Mouse (Mus musculus) urinary bladder, postnatal 0 days (tissue): ENCODE data around the gene Mrpl1. TPM values are rescaled to one million over a fixed set of nuclear protein-coding genes. Genes with fewer than 3 reads are reported as not detected.

ENCODE experiments used
- polyA plus RNA-seq: library from polyadenylated mRNA; unstranded; fragments of >200 nt; fragmentation: Nextera tagmentation; extraction: Ambion mirVana; gene quantifications from 2 replicates; pipeline ENCODE4 v1.2.1, GENCODE M21; 2015

Mrpl1 gene
- polyA plus RNA-seq, result 16.0 and 17.8 TPM in 2 replicates

GRCm38 (mm10) chr5:96209459-96209858, at the start of gene Mrpl1:
Mrpl1 (plus strand) TSS chr5:96209493.

GRCm38 (mm10) chr5:96164021-96164411, 45.3 kb upstream of the Mrpl1 start, which contains the start of gene Cnot6l:
Cnot6l (minus strand) TSS chr5:96164171.

Other genes with a start within 250 kb of the Mrpl1 start
- 16.4 and 17.5 TPM in 2 replicates for gene Cnot6l, start 45.3 kb upstream of the Mrpl1 start, polyA plus RNA-seq
- 11.3 and 12.6 TPM in 2 replicates for gene Fras1, start 164.5 kb downstream of the Mrpl1 start, polyA plus RNA-seq